Mouse (Mus musculus) heart, embryonic 11.5 days (tissue): ENCODE results near the gene Sgtb. TPM values are rescaled to one million over a fixed set of nuclear protein-coding genes. Genes with fewer than 3 reads are reported as not detected.

Experiments used
- ATAC-seq: fragments of 200-750 bp; cut with Nextera tagmentation; replicated peaks from 2 replicates; pipeline ENCODE4 v1.8.0; 2017; ENCODE audit warnings: moderate library complexity; ENCODE audit not compliant: insufficient number of reproducible peaks, low FRiP score, low TSS enrichment
- H3K27ac ChIP-seq: fragments of 300-500 bp; sonication (generic); 2 replicates; pipeline ENCODE4 v1.5.1; 2014; ENCODE audit warnings: mild to moderate bottlenecking, low read depth, low read length
- H3K27me3 ChIP-seq: fragments of 300-500 bp; sonication (generic); 2 replicates; pipeline ENCODE4 v1.6.1; 2014; ENCODE audit warnings: mild to moderate bottlenecking, low read length, mixed read lengths; ENCODE audit not compliant: control insufficient read depth, insufficient read depth
- H3K36me3 ChIP-seq: fragments of 300-500 bp; sonication (generic); 2 replicates; pipeline ENCODE4 v1.6.1; 2014; ENCODE audit warnings: mild to moderate bottlenecking, low read length, moderate library complexity, mixed read lengths; ENCODE audit not compliant: control insufficient read depth, insufficient read depth
- H3K4me1 ChIP-seq: fragments of 300-500 bp; sonication (generic); 2 replicates; pipeline ENCODE4 v1.6.1; 2014; ENCODE audit warnings: low read length; ENCODE audit not compliant: control insufficient read depth, insufficient read depth
- H3K4me2 ChIP-seq: fragments of 300-500 bp; sonication (generic); 2 replicates; pipeline ENCODE4 v1.6.1; 2014; ENCODE audit warnings: mild to moderate bottlenecking, moderate library complexity
- H3K4me3 ChIP-seq: fragments of 300-500 bp; sonication (generic); 2 replicates; pipeline ENCODE4 v1.5.1; 2014; ENCODE audit warnings: low read depth, low read length
- H3K9ac ChIP-seq: fragments of 300-500 bp; sonication (generic); 2 replicates; pipeline ENCODE4 v1.6.1; 2014; ENCODE audit warnings: mild to moderate bottlenecking, low read depth, low read length, moderate library complexity
- H3K9me3 ChIP-seq: fragments of 300-500 bp; sonication (generic); replicated peaks from 2 replicates; pipeline ENCODE4 v1.6.1; 2016; ENCODE audit warnings: low read length; ENCODE audit not compliant: control insufficient read depth
- WGBS: fragments of 180-500 bp; shearing (Covaris S2); extraction: QIAGEN DNeasy Blood & Tissue Kit; methylation state at CpG from one replicate; pipeline ENCODE4 v1.1.7; 2014; ENCODE audit not compliant: insufficient replicate concordance; 5-methylcytosine and 5-hydroxymethylcytosine counted together
- polyA plus RNA-seq: library from polyadenylated mRNA; unstranded; fragments of >200 nt; fragmentation: Nextera tagmentation; extraction: Ambion mirVana; gene quantifications from 2 replicates; pipeline ENCODE4 v1.2.1, GENCODE M21; 2014

Sgtb gene
- polyA plus RNA-seq, 1 experiment from 2014 or later, result 3.2 TPM

DNA sequence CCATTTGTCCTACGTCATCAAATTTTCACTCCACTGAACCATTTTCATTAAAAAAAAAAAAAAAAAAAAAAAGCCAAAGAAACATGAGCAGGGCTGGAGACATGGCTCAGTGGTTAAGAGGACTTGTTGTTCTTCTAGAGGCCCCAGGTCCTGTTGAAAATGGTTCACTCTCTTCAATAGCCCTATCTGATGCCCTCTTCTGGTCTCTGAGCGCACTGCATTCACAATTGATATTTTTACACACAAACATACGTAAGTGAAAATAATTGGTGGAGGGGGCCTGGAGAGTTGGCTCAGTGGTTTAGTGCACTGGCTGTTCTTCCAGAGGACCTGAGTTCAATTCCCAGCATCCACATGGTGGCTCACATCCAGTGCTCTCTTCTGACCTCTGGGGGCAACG is 4.2 kb downstream of the Sgtb start:
- 92% methylated on average over 4 of the region's 4 CpGs for WGBS
- H3K4me3 ChIP-seq, result no peak overlapping the region
- H3K4me1 ChIP-seq, result no peaks in the 10 kb centered on the region; the same call in 1 of the 2 replicates
- H3K27ac ChIP-seq, result no peak overlapping the region
- no peak overlapping the region for H3K9ac ChIP-seq
- no peaks in the 10 kb centered on the region for H3K9me3 ChIP-seq
- no peak for ATAC-seq
- no peak overlapping the region for H3K4me2 ChIP-seq
- no peaks in the 10 kb centered on the region for H3K36me3 ChIP-seq
- no peaks in the 10 kb centered on the region for H3K27me3 ChIP-seq

DNA sequence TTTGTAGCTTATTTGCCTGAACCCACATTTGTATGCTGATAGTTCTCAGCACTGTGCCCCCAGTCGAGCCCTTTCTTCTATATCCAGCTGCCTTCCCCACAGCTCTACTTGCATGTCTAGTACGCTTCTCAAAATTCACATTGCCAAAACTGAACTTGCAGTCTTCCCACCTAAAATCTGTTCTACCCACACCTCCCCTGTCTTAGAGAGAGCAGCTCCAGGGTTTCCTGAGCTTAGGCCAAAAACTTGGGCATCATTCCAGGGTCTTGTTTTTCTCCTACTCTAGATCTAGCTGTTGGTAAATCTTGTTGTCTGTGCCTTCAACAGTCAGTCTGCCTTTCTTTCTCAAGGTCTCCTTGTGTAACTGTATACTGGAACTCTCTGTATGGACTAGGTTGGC is 5.3 kb downstream of the Sgtb start:
- Histone ChIP-seq H3K9me3 (no peaks in the 10 kb centered on the region), H3K4me1 (no peaks in the 10 kb centered on the region; the same call in 1 of the 2 replicates), H3K27ac (no peak overlapping the region), H3K4me3 (no peak overlapping the region), H3K27me3 (no peaks in the 10 kb centered on the region; the same call in 1 of the 2 replicates), H3K4me2 (no peak overlapping the region), H3K9ac (no peak overlapping the region), H3K36me3 (no peaks in the 10 kb centered on the region)
- ATAC-seq, result no peak
- 82% methylated on average over 2 of the region's 2 CpGs for WGBS

GRCm38 (mm10) chr13:104122078-104122840 is 12.7 kb downstream of the Sgtb start:
- no peak overlapping the region for H3K9ac ChIP-seq
- H3K4me3 ChIP-seq, result no peak overlapping the region
- no peaks in the 10 kb centered on the region; the same call in 1 of the 2 replicates for H3K27me3 ChIP-seq
- no peak overlapping the region for H3K4me2 ChIP-seq
- ATAC-seq, result no peak
- H3K27ac ChIP-seq, result no peak overlapping the region
- no peaks in the 10 kb centered on the region for H3K36me3 ChIP-seq
- 71% methylated on average over 17 of the region's 17 CpGs for WGBS
- no peaks in the 10 kb centered on the region for H3K9me3 ChIP-seq
- H3K4me1 ChIP-seq, result no peaks in the 10 kb centered on the region

DNA sequence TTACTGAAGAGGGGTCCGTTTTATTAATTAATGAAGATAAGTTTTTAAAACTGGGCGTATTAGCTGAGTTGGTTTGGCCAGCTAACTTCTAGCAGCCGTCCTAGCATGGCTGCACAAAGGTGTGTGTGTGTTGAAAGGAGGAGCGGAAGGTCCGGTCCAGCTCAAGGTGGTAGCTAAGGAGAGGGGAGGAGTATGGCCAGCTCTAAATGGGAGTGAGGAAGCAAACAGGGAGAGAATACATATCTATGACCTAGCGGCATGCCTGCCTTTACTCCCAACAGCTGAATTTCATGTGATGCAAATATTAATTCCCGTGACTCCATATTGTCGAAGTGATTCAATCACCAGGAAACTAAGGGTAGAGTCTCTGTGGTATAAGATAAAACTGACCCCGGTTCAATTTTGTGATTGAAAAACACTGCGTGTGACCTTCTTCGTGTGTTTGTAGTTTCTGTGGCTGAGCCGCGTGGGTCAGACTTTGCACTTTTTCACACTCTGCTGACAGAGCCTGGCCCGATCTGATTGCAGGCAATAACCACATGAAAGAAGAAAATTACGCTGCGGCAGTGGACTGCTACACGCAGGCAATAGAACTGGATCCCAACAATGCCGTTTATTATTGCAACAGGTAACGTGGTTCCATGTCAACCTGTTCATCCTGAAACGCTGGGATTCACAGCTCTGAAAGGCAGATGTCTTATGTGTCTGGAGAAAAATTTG is 14.3 kb downstream of the Sgtb start:
- no peak overlapping the region for H3K9ac ChIP-seq
- H3K27me3 ChIP-seq, result no peaks in the 10 kb centered on the region; the same call in 1 of the 2 replicates
- H3K4me3 ChIP-seq, result no peak overlapping the region
- WGBS, result 89% methylated on average over 20 of the region's 20 CpGs
- no peaks in the 10 kb centered on the region for H3K9me3 ChIP-seq
- no peak for ATAC-seq
- no peak overlapping the region for H3K4me2 ChIP-seq
- no peaks in the 10 kb centered on the region for H3K4me1 ChIP-seq
- H3K36me3 ChIP-seq, result no peaks in the 10 kb centered on the region
- no peak overlapping the region for H3K27ac ChIP-seq

DNA sequence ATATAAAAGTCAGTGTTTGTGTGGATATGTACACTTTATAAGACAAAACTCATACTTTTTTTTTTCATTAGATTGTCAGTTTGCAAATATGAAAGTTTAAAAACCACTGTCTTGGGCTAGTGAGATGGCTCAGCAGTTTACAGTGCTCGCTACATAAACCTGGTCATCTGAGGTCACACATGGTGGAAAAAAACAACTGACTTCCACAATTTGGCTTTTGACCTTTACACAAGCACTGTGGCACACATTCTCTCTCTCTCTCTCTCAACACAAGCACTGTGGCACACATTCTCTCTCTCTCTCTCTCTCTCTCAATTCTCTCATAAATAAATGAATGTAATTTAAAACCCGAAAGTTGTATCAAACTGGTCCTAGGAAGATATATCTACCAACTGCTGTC is 23.0 kb downstream of the Sgtb start:
- WGBS, result 83% methylated on average over 2 of the region's 2 CpGs
- no peak overlapping the region for H3K27ac ChIP-seq
- H3K4me3 ChIP-seq, result no peak overlapping the region
- H3K27me3 ChIP-seq, result no peaks in the 10 kb centered on the region
- H3K9me3 ChIP-seq, result no peaks in the 10 kb centered on the region
- H3K9ac ChIP-seq, result no peak overlapping the region
- no peak overlapping the region for H3K4me2 ChIP-seq
- no peak for ATAC-seq
- H3K36me3 ChIP-seq, result no peaks in the 10 kb centered on the region
- H3K4me1 ChIP-seq, result no peaks in the 10 kb centered on the region

DNA sequence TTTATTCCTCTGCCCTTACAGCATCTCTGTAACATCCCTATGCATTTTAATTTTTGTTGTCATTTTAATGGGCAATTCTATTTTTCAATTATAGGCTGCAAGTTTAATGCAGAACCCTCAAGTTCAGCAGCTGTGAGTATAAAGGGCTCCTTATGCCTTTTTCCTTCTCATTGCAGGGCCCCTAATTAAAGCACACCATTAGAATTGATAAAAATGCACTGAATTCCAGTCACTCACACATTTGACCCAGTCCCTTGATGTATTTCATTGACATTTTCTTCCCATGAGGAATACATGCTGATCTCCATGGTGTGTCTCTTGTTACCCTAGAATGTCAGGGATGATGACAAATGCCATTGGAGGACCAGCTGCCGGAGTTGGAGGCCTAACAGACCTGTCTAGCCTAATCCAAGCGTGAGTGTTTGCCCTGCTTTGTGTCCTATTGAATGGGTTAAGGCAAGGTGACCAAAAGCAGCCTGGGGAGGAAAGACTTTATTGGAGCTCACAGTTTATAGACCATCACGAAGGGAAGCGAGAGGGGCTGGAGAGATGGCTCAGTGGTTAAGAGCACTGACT is 25.1 kb downstream of the Sgtb start:
- 82% methylated on average over 4 of the region's 4 CpGs for whole genome bisulfite sequencing
- Histone ChIP-seq H3K4me3 (no peak overlapping the region), H3K9ac (no peak overlapping the region), H3K27ac (no peak overlapping the region), H3K4me1 (no peaks in the 10 kb centered on the region), H3K4me2 (no peak overlapping the region), H3K36me3 (no peaks in the 10 kb centered on the region), H3K9me3 (no peaks in the 10 kb centered on the region), H3K27me3 (no peaks in the 10 kb centered on the region)
- no peak for ATAC-seq

- H3K4me3 ChIP-seq, result no peak overlapping the region
- peaks cover 6% of the 10 kb centered on the region; the same call in 1 of the 2 replicates for H3K36me3 ChIP-seq
- WGBS, result 38% methylated on average over 13 of the region's 13 CpGs
- H3K27ac ChIP-seq, result no peak overlapping the region
- H3K27me3 ChIP-seq, result no peaks in the 10 kb centered on the region
- no peak for ATAC-seq
- no peaks in the 10 kb centered on the region for H3K9me3 ChIP-seq
- H3K4me2 ChIP-seq, result peak overlapping the region; percentile 29; the same call in 1 of the 2 replicates
- H3K4me1 ChIP-seq, result no peaks in the 10 kb centered on the region
- H3K9ac ChIP-seq, result no peak overlapping the region
These were observed 30.0 kb downstream of the Sgtb start for GRCm38 (mm10) chr13:104139369-104140209.

GRCm38 (mm10) chr13:104144871-104145270 is 35.3 kb downstream of the Sgtb start:
- no peak for ATAC-seq
- no peak overlapping the region for H3K9ac ChIP-seq
- peaks cover 23% of the 10 kb centered on the region for H3K36me3 ChIP-seq
- WGBS, result 81% methylated on average over 9 of the region's 9 CpGs
- no peaks in the 10 kb centered on the region for H3K27me3 ChIP-seq
- no peak overlapping the region for H3K27ac ChIP-seq
- no peaks in the 10 kb centered on the region for H3K4me1 ChIP-seq
- H3K4me2 ChIP-seq, result no peak overlapping the region
- H3K9me3 ChIP-seq, result no peaks in the 10 kb centered on the region
- no peak overlapping the region for H3K4me3 ChIP-seq
